Mouse (Mus musculus): ENCODE measurements around the gene Xirp1. TPM values are rescaled to one million over a fixed set of nuclear protein-coding genes. Genes with fewer than 3 reads are reported as not detected.

Xirp1 gene
- polyA plus RNA-seq, 1 experiment from 2014 or later: 0.05 TPM

DNA sequence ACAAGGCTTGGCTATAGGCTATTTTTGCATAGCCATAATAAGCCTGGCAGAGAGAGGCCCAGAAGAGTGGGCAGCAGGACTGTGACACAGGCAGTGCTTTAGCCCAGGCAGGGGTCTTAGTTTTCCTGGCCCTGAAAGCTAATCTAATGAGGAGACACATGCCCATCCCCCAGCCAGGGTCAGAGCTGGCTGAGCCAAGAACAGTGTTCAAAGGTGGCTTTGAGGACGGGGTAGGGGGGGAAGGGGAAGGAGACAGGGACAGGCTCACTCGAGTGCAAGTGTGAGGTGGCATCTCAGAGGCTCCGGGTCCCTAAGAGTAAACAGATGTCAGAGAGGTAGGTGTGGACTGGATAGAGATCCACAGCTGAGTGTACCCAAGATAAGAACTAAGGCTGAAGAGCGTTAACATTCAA lies 42.6 kb downstream of the Xirp1 start:
- 6% methylated on average over 4 of the region's 4 CpGs for WGBS
- Histone ChIP-seq H3K4me3 (peak overlapping the region; percentile 73), H3K27me3 (ENCODE audit: low read depth, poor library complexity, severe bottlenecking) (no peaks in the 10 kb centered on the region), H3K36me3 (no peaks in the 10 kb centered on the region; the same call in 1 of the 2 replicates), H3K9me3 (replicated peaks) (no peaks in the 10 kb centered on the region), H3K4me1 (peaks cover 89% of the 10 kb centered on the region), H3K27ac (peak overlapping the region; percentile 93)
- DNase-seq (ENCODE audit: low spot score): peak; percentile 45

DNA sequence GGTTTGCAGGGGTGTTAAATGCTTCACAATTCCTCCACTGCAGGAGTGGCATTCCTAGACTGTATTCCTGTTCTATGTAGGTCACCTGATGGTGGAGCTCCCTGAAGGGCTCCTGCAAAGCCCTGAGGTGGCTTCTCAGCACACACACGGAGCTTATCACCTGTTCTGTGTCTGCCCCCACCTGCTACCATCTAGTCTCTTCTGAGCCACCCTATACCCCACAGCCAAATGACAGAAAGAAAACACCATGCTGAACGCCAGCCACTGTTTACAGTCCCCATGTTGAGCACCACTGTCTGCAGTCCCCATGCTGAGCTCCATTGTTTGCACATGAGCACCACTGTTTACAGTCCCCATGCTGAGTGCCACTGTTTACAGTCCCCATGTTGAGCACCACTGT lies 43.6 kb downstream of the Xirp1 start:
- H3K4me3 ChIP-seq: no peak overlapping the region
- WGBS: 60% methylated on average over 2 of the region's 2 CpGs
- no peaks in the 10 kb centered on the region for H3K27me3 ChIP-seq (ENCODE audit: low read depth, poor library complexity, severe bottlenecking)
- H3K27ac ChIP-seq: peak overlapping the region; percentile 67
- H3K9me3 ChIP-seq (replicated peaks): no peaks in the 10 kb centered on the region
- H3K4me1 ChIP-seq: peaks cover 84% of the 10 kb centered on the region
- H3K36me3 ChIP-seq: peaks cover 5% of the 10 kb centered on the region
- DNase-seq (ENCODE audit: low spot score): no peak

DNA sequence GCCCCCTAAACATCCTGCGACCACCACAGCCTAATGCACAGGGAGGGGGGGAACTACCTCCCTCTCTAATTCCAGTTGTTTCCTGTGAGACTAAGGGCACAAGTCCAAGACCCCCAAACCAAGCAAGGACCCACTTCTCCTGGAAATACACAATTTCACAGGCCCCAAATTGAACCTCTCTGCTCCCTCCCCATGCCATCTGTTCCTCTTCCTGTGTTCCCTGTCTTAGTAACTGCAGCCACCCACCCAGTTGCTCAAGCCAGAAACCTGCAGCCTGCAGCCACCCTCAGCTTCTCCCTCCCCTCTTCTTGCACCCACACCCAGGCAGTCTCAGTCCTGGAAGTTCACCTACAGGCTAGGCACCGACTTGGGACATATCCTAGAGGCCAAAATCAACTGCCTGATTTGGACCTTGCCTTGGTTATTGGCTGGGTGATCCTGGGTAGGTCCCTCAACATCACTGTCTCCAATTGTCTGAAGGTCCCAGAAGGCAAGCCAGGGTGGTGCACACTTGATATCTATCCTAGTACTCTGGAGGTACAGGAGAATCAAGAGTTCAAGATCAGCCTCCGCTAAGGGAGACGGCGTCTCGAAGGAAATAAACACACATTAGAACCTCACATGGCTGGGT lies 44.5 kb downstream of the Xirp1 start:
- WGBS: 83% methylated on average over 6 of the region's 6 CpGs
- Histone ChIP-seq H3K9me3 (replicated peaks) (no peaks in the 10 kb centered on the region), H3K36me3 (peaks cover 14% of the 10 kb centered on the region), H3K27me3 (ENCODE audit: low read depth, poor library complexity, severe bottlenecking) (no peaks in the 10 kb centered on the region), H3K4me1 (peaks cover 76% of the 10 kb centered on the region), H3K4me3 (no peak overlapping the region), H3K27ac (peak overlapping the region; percentile 67)
- DNase-seq (ENCODE audit: low spot score): no peak

DNA sequence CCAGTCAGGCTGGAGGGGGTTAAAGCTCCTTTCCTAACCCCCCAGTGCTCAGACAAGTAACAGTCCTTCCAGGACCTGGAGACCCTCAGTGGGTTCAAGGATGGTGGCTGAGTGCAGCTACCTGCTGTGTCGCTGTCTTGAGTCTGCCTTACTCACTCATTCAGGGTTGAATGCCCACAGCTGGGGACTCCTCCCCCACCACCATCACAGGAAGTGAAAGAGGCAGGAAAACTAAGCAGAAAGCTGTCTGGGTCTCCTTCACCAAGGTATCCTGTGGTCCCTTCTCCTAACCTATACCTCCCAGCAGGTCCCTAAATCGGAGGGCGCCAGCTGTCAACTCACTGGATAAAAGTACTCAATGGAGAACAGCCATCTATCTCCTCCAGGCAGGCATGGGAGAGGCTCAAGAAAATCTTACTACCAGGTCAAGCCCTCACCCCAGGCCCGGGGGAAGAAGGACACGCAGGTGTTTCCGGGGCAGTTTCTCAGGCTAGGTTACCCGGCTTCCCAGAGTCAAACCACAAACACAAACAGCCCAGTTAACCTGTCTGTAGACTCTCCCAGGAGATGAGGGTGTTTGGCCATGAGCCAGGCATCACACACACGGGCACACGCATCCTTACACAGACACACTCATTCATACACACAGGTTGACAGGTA lies 45.1 kb downstream of the Xirp1 start:
- Histone ChIP-seq H3K4me3 (no peak overlapping the region), H3K9me3 (replicated peaks) (no peaks in the 10 kb centered on the region), H3K27me3 (ENCODE audit: low read depth, poor library complexity, severe bottlenecking) (no peaks in the 10 kb centered on the region), H3K27ac (peak overlapping the region; percentile 67), H3K36me3 (peaks cover 20% of the 10 kb centered on the region), H3K4me1 (peaks cover 70% of the 10 kb centered on the region)
- 67% methylated on average over 9 of the region's 9 CpGs for WGBS
- no peak for DNase-seq (ENCODE audit: low spot score)

DNA sequence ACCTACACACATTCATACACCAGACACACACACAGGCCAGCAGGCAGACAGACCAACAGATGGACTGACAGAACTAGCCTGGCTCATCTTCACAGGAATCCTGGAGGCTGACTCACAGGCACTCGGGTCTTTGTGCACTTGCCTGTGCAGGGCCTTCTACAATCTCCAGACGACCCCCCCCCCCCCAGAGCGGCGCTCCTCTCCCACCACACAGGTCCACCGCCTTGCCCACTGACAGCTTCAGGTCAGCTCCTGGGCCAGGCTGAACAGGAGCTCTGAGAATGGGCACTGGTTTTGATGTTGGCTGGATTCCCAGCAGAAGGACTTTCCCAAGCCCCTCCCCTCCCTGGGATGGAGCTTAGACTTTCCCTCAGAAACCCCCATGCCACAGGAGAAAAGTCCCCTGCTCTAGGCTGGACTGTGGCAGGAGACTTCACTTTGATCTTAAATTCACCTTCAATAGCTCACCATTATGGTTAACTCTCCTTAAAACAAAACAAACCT lies 45.8 kb downstream of the Xirp1 start:
- Histone ChIP-seq H3K4me1 (peaks cover 63% of the 10 kb centered on the region), H3K27me3 (ENCODE audit: low read depth, poor library complexity, severe bottlenecking) (no peaks in the 10 kb centered on the region), H3K9me3 (replicated peaks) (no peaks in the 10 kb centered on the region), H3K27ac (peak overlapping the region; percentile 67), H3K36me3 (peaks cover 27% of the 10 kb centered on the region), H3K4me3 (no peak overlapping the region)
- no peak for DNase-seq (ENCODE audit: low spot score)
- 55% methylated on average over 5 of the region's 5 CpGs for WGBS

DNA sequence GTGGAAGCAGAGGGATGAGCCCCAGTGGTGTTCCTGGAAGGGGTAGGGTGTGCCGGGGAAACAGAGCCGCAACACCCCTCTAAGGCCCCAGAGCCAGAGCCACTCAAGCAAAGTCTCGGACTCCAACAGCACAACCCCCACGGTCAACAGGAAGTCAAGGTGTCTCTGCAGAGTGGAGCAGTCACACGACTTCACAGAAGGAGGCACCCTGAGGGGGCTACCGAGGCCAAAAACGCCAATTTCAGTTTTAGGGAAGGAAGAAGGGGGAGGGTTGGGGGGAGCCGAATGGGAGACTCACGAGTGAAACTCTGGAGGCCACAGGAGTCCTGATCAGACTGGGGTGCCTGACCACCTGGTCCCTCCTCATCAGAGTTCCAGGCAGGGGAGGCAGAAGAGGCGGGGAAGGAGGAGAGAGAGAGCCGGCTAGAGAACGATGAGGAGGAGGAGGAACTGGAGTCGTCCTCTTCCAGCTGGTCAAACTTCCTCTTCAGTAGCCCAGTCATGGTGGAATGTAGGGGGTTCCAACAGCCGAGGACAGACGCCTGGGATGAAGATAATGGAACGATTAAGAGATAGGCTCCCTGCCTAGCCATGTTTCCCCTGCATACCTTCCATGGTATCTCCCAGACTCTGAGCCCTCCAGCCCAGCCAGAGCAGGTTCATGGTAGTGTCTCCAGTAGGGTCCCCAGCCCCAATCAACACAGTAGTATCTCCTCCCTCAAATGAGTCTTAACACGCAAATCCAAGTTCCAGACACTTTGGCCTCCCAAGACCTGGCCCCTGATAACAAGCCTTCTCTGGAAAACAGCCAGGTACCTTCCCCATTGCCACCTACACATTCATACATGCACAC lies 46.5 kb downstream of the Xirp1 start:
- no peak for DNase-seq (ENCODE audit: low spot score)
- 55% methylated on average over 17 of the region's 17 CpGs for WGBS
- no peaks in the 10 kb centered on the region for H3K27me3 ChIP-seq (ENCODE audit: low read depth, poor library complexity, severe bottlenecking)
- peak overlapping the region; percentile 67 for H3K27ac ChIP-seq
- H3K36me3 ChIP-seq: peaks cover 34% of the 10 kb centered on the region
- H3K4me1 ChIP-seq: peaks cover 56% of the 10 kb centered on the region
- no peaks in the 10 kb centered on the region for H3K9me3 ChIP-seq (replicated peaks)
- H3K4me3 ChIP-seq: no peak overlapping the region

DNA sequence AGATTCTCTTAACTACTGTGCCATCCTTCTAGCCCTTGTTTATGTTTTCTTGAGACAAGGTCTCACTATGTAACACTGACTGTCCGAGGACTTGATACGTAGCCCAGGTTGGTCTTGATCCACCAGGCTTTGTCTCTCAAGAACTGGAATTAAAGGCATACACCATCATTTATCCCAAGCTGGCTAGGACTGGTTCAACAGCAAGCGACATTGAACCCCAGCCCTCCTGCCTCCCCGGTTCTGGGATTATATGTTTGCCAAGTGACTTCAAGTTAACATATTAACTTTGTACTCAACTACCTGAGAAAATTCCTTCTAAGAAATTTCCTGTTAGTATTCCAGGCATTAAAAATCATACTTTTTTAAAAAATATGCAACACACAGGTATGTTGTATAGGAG lies 48.1 kb downstream of the Xirp1 start:
- H3K36me3 ChIP-seq: peaks cover 41% of the 10 kb centered on the region
- no peak overlapping the region for H3K4me3 ChIP-seq
- DNase-seq (ENCODE audit: low spot score): no peak
- H3K4me1 ChIP-seq: peaks cover 47% of the 10 kb centered on the region
- WGBS: 96% methylated on average over 4 of the region's 4 CpGs
- no peak overlapping the region for H3K27ac ChIP-seq
- H3K27me3 ChIP-seq (ENCODE audit: low read depth, poor library complexity, severe bottlenecking): no peaks in the 10 kb centered on the region
- no peaks in the 10 kb centered on the region for H3K9me3 ChIP-seq (replicated peaks)

DNA sequence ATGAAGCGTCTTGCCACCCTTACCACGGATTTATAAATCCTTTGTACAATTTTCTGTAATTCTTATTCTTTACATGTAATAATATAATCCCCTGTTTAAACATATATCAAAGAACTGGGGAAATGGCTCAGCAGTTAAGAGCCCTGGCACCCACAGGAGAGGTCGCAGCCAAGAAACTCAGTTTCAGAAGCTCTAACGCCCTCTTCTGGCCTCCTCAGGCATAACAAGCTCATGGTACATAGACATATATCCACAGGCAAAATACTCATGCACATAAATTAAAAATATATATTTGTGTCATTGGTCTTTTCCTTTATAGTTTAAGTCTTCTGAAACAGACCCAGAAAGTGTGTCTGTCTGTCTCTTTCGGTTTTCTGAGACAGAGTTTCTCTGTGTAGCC lies 48.8 kb downstream of the Xirp1 start:
- Histone ChIP-seq H3K36me3 (peaks cover 41% of the 10 kb centered on the region), H3K4me1 (peaks cover 44% of the 10 kb centered on the region), H3K4me3 (no peak overlapping the region), H3K27me3 (ENCODE audit: low read depth, poor library complexity, severe bottlenecking) (no peaks in the 10 kb centered on the region), H3K9me3 (replicated peaks) (no peaks in the 10 kb centered on the region), H3K27ac (no peak overlapping the region)
- no peak for DNase-seq (ENCODE audit: low spot score)
- 83% methylated on average over 5 of the region's 5 CpGs for WGBS

DNA sequence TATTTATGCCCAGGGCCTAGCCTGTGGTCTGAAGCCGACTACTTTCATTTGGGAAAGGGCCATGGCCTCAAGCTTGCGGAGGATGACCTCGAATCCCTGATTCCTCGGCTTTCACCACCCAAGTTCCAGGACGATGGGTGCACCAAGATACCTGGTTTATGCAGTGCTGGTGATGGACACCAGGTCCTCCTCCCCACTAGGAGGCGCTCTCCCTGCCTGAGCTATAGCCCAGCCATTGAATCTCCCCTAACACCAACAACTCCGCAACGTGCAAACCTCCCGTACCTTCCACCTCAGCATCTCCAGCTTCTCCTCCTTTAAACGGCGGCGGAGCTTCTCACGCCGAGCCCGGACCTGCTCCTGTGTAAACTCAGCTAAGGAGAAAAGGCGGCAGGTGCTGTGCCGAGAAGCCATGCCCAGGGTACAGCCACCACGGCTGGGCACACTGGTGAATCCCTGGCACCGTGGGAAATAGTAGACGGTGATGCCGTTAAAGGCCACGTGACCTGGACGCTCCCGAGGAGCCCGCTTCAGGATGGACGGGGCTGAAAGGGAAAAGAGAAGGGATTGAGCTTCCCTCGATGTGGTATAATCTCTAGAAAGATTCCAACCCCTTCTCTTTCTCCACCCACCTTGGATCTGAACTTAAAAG lies 49.4 kb downstream of the Xirp1 start:
- no peak for DNase-seq (ENCODE audit: low spot score)
- WGBS: 90% methylated on average over 27 of the region's 27 CpGs
- peaks cover 41% of the 10 kb centered on the region for H3K36me3 ChIP-seq

DNA sequence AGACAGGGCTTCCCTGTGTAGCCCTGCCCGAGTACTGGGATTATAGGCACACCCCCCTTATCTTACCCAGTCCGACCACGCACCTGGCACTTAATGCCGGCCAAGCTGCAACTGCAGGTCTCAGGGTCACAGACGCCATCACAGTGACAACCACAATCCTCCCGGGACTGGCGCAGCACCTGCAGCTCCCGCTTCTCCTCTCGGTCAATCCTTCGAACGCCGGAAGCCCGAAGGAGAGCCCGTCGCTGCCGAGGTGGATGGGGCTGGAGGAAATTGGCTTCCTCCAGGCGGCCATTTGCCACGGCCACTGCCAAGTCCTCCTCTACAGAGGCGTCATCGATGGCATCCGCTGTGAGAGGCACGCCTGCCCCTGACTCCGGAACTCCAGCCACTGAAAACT lies 50.1 kb downstream of the Xirp1 start:
- Histone ChIP-seq H3K4me3 (no peak overlapping the region), H3K27me3 (ENCODE audit: low read depth, poor library complexity, severe bottlenecking) (no peaks in the 10 kb centered on the region), H3K4me1 (peaks cover 30% of the 10 kb centered on the region), H3K9me3 (replicated peaks) (no peaks in the 10 kb centered on the region), H3K27ac (no peak overlapping the region), H3K36me3 (peaks cover 41% of the 10 kb centered on the region)
- no peak for DNase-seq (ENCODE audit: low spot score)
- WGBS: 95% methylated on average over 23 of the region's 23 CpGs

More for the DNA sequence above, 49.4 kb downstream of the Xirp1 start:
- H3K27me3 ChIP-seq (ENCODE audit: low read depth, poor library complexity, severe bottlenecking): no peaks in the 10 kb centered on the region
- H3K27ac ChIP-seq: no peak overlapping the region
- no peak overlapping the region for H3K4me3 ChIP-seq
- H3K4me1 ChIP-seq: peaks cover 38% of the 10 kb centered on the region
- H3K9me3 ChIP-seq (replicated peaks): no peaks in the 10 kb centered on the region

DNA sequence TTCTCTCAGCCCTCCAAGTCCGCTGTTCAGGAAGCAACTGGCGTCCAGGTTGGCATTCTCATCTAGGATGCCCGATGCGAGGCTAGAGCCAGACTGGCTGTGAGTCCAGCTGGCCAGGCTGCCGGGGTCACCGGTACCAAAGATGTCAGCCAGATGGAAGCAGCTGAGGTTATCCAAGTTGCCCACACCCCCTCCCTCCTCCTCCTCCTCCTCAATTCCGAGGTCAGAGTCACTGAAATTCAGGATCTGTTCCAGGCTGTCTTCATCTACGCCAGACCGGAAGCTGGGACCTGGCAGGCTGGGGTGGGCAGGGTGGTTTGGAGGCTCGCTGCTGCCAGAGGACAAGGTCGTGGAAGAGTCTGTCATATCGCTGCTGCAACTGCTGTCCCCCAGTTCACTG lies 50.8 kb downstream of the Xirp1 start:
- WGBS: 92% methylated on average over 12 of the region's 12 CpGs
- Histone ChIP-seq H3K4me1 (peaks cover 24% of the 10 kb centered on the region), H3K9me3 (replicated peaks) (no peaks in the 10 kb centered on the region), H3K27ac (no peak overlapping the region), H3K36me3 (peaks cover 41% of the 10 kb centered on the region), H3K27me3 (ENCODE audit: low read depth, poor library complexity, severe bottlenecking) (no peaks in the 10 kb centered on the region), H3K4me3 (no peak overlapping the region)
- no peak for DNase-seq (ENCODE audit: low spot score)

DNA sequence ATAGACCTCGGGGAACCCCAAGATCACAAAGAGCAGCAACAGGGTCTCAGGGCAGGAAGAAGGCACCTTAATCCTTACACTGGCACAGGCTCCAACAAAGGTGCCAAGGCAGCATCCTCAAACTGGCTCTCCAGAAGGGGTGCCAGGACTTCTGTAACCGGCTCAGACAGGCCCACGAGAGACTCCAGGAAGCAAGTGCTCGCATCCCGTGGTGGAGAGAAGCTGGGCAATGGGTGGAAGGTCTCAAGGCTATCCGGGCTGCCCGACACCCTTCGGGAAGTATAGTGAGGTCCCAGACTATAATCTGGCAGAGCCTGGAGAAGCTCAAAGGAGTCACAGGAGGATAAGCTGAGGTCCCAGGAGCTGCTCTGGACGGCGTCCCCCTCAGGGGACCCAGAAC lies 51.2 kb downstream of the Xirp1 start:
- 94% methylated on average over 10 of the region's 10 CpGs for WGBS

More for the DNA sequence above, 51.2 kb downstream of the Xirp1 start:
- Histone ChIP-seq H3K27ac (no peak overlapping the region), H3K9me3 (replicated peaks) (no peaks in the 10 kb centered on the region), H3K4me3 (no peak overlapping the region), H3K4me1 (peaks cover 19% of the 10 kb centered on the region), H3K27me3 (ENCODE audit: low read depth, poor library complexity, severe bottlenecking) (no peaks in the 10 kb centered on the region), H3K36me3 (peaks cover 41% of the 10 kb centered on the region)
- DNase-seq (ENCODE audit: low spot score): no peak

All from limb, embryonic 10.5 days (tissue).